Mouse (Mus musculus) right cerebral cortex, adult 2 months (tissue): ENCODE results near the gene Unc45b.
A peak's percentile ranks its signal among the peaks of the same experiment; 100 is the strongest.
"Not testable (repeated sequence)": the region's sequence is repeated elsewhere in the genome, so short reads cannot be mapped to it uniquely, and the experiment has no call there.

ENCODE experiments used
- DNase-seq, 2 experiments: peaks; one replicate each; pipeline ENCODE4 v3.0.0; 2021 to 2022; ENCODE audit warnings: low spot score in 2 of 2

Gene Unc45b

DNA sequence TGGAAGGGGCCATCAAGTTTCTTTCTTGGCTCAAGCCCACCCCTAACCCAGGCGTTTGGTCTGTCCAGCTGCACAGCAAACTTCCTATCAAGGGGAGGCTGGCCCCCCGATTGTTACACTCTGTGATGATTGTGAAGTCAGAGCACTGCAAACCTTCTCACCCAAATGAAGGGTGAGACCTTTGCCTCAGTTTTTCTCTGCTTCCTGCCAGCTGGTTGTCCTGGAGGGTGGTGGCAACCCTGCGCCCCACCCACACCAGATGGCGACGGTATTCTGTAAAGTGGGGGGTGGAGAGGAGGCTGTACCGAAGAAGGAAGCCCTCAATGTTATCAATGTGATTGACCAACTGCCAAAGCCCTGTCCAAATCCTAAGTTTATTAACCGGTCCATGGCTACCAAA, 18.4 kb upstream of the Unc45b start, which contains the start of gene Fndc8:
Gene Fndc8, plus strand, starts transcription at position 189 of the 400 bp plus-strand sequence.
- DNase-seq, result no peak

DNA sequence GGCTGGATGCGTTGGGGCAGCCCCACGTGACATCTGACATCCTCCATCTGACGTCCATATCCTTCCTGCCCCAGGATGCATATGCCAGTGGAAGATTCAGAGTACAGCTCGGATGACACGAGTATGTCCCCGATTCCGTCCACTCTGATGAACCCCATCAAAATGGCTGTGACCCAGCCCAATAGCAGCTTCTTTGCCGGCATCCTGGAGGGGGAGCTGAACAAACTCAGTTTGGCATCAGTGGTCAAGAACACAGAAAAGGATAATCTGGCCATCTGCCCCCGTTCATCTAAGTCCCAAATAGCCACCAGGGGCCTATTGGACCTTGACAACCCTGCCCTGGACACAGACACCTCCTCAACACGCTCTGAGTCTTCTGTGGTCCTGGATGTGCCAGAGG, 12.9 kb upstream of the Unc45b start:
- DNase-seq, result no peak

- no peak for DNase-seq
These were observed 10.6 kb upstream of the Unc45b start for GRCm38 (mm10) chr11:82899720-82900119.

- no peak for DNase-seq
These were observed 8.6 kb upstream of the Unc45b start for GRCm38 (mm10) chr11:82901606-82902310.

DNA sequence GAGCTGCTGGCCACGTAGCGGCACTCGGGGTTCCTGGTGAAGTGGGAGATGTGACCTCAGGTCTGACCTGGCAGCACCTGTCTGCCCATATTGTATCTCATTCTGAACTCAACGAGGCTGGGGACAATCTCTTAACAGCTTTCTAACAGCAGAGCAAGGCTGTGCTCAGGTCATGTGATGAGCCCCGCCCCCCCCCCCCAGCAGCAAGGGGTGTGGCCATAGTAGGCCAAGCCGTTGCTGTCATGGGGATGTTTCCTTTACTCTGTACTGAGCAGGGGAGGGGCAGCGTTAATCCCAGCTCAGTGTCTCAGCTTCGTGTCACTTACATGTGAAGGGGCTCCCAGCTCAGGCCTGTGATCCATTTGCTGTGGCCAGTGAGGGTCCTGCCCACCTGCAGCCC, 5.4 kb upstream of the Unc45b start:
- no peak for DNase-seq

DNA sequence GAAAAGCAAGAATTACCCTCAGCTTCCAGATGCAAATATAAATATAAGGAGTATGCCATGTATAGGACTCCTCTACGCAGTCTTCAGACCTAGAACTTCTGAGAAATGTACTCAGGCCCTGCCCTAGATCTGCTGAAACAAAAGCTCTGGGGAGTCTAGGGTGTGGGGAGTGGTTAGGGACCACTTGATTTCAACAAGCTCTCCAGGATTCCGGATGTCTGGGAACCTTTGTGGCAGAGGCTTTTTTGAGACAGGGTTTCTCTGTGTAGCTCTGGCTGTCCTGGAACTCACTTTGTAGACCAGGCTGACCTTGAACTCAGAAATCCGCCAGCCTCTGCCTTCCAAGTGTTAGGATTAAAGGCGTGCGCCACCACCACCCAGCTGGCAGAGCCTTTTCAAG, 4.5 kb upstream of the Unc45b start:
- no peak for DNase-seq

GRCm38 (mm10) chr11:82907651-82908607, 2.4 kb upstream of the Unc45b start, which contains the start of gene Nle1:
TSS of gene Nle1 (minus strand) at chr11:82908411.
- DNase-seq, result peak; percentile 94 to 96

DNA sequence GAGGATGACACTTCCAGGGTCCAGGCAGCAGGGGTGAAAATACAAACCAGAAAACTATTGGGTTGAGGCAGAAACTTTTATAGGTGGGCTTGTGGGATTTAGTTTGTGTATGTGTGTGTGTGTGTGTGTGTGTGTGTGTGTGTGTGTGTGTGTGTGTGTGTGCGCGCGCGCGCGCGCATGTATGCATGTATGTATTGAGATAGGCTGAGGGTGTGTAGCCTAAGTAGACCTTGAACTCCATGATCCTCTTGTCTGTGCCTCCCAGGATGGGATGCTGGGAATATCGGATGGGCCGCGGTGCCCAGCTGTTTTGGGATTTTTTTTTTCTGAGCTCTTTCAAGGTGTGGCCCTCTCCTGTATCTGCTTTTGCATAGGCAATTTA, 1.8 kb upstream of the Unc45b start:
- DNase-seq, result no peak

DNA sequence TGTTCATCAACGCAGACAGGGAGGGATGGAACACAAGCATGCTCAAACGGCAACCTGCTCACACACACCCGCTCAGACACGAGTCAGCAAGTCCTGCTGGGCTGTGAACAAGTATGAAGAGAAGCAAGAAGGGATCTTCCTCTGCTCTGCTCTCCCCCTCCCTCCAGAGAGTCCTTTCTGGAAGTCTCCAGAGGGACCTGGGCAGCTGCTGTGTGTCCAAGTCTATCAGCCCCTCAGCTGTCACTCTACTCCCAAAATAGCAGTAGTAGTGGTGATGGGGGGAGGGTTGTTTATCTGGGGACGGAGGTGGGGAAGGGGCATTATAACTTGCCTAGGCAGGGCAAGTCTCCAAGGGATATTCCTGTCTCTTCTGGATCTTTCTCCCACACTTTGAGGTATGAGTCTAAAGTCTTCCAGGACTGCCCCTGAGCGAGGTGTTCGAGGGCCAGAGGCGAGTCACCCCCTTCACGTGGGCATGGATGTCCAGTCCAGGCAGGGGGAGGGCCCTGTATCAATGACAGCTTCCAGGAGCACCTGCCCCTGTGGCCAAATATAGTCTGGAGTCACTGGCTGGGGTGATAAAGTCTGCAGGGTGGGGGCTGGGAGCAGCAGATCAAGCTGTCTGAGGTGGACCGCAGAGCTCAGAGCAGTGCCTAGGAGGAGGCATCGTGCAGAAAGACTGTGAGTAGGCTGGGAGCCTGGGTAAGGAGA, 484 bp downstream of the Unc45b start:
- no peak for DNase-seq

GRCm38 (mm10) chr11:82914711-82915352, 4.5 kb downstream of the Unc45b start:
- peak; percentile 75 to 81 for DNase-seq

DNA sequence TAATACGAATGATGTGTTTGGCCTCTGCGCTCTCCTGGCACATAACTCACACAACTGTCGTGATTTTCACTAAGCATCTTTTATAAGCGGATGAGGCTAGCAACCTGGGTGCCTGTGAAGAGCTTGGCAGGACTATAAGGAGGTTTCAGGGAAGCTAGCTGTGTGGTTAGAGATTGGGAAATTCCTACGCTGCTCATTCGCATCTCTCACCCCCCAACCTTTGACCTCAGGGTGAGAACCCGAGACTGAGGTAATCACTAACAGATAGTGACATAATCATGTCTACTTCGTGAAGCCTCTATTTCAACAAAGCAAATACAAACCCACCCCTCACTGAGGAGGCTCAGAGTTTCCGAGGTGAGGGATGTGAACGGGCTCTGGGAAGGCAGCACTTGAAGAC, 10.4 kb downstream of the Unc45b start:
- no peak for DNase-seq

DNA sequence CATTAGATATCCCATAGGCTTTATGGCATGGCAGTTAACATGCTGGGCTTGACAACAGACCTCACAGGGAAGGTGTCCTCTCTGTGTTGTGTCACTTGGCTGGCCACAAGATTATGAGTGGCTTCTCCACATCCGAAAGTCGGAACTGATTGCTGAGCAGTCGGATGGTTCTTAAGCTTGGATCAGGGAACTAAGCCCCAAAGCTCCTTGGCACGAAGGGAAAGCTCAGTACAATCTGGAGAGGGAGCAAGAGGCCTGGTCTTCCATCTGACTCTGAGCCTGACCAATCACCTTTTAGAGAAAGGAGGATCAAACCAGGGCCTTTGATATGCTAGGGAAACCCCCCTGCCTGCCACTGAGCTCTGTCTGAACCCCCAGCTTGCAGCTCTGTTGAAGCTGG, 11.3 kb downstream of the Unc45b start:
- DNase-seq, result no peak

DNA sequence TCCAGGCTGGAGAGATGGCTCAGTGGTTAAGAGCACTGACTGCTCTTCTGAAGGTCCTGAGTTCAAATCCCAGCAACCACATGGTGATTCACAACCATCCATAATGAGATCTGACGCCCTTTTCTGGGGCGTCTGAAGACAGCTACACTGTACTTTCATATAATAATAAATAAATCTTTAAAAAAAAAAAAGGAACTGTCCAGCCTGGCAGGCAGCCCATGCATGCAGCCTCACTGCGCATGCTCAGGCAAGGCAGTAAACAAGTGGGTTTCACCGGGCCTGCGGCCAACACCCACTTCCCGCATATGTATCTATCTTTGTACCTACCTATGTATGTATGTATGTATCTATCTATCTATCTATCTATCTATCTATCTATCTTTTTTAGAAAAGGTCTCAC, 13.6 kb downstream of the Unc45b start:
- DNase-seq, result not testable (repeated sequence)

GRCm38 (mm10) chr11:82928897-82929632, 18.7 kb downstream of the Unc45b start:
- DNase-seq, result no peak

- no peak for DNase-seq
These were observed 19.2 kb downstream of the Unc45b start for GRCm38 (mm10) chr11:82929633-82929950.

DNA sequence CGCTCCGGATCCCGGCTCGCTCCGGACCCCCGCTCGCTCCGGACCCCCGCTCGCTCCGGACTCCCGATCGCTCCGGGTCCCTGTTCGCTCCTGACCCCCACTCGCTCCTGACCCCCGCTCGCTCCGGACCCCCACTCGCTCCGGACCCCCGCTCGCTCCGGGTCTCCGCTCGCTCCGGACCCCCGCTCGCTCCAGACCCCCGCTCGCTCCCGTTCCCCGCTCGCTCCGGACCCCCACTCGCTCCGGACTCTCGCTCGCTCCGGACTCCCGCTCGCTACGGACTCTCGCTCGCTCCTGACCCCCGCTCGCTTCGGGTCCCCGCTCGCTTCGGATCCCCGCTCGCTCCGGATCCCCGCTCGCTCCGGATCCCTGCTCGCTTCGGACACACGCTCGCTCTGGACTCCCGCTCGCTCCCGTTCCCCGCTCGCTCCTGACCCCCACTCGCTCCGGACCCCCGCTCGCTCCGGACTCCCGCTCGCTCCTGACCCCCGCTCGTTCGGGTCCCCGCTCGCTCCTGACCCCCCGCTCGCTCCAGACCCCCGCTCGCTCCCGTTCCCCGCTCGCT, 20.1 kb downstream of the Unc45b start:
- DNase-seq, result not testable (repeated sequence)

DNA sequence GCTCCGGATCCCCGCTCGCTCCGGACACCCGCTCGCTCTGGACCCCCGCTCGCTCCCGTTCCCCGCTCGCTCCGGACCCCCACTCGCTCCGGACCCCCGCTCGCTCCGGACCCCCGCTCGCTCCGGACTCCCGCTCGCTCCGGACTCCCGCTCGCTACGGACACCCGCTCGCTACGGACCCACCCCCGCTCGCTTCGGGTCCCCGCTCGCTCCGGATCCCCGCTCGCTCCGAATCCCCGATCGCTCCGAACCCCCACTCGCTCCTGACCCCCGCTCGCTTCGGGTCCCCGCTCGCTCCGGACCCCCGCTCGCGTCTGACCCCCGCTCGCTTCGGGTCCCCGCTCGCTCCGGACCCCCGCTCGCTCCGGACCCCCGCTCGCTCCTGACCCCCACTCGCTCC, 20.8 kb downstream of the Unc45b start:
- DNase-seq, result not testable (repeated sequence)

DNA sequence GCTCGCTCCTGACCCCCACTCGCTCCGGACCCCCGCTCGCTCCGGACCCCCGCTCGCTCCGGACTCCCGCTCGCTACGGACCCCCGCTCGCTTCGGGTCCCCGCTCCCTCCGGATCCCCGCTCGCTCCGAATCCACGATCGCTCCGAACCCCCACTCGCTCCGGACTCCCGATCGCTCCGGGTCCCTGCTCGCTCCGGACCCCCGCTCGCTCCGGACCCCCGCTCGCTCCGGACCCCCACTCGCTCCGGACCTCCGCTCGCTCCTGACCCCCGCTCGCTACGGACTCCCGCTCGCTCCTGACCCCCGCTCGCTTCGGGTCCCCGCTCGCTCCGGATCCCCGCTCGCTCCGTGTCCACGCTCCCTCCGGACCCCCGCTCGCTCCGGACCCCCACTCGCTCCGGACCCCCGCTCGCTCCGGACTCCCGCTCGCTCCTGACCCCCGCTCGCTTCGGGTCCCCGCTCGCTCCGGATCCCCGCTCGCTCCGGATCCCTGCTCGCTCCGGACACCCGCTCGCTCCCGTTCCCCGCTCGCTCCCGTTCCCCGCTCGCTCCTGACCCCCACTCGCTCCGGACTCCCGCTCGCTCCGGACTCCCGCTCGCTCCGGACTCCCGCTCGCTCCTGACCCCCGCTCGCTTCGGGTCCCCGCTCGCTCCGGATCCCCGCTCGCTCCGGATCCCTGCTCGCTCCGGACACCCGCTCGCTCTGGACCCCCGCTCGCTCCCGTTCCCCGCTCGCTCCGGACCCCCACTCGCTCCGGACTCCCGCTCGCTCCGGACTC, 21.5 kb downstream of the Unc45b start:
- DNase-seq, result not testable (repeated sequence)

GRCm38 (mm10) chr11:82933186-82933585, 22.8 kb downstream of the Unc45b start:
- DNase-seq, result no peak

DNA sequence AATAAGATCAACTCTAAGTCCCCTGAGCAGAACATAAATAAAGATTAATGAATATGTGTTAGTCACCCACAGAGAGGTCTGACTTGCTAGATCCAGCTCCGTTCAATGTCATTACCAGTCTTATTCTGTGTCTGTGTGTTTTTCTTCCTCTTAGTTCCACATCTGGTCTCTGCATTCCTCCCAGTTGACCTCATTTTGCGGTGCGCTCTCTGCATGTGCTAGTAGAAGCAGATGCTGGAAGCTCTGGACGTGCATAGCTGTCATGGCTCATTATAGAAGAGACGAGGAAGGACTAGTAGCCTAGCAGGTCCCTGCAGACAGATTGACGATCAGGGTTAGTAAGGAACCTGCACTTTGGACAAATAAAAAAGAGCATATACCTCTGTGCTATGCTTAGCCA, 33.0 kb downstream of the Unc45b start:
- no peak for DNase-seq
